Mouse (Mus musculus) forebrain, embryonic 14.5 days (tissue): ENCODE results near the gene Foxj2. TPM values are rescaled to one million over a fixed set of nuclear protein-coding genes. Genes with fewer than 3 reads are reported as not detected.
A peak's percentile ranks its signal among the peaks of the same experiment; 100 is the strongest.

Experiments used
- ATAC-seq: fragments of 200-750 bp; cut with Nextera tagmentation; 2 replicates; pipeline ENCODE4 v1.8.0; 2017; ENCODE audit warnings: mild to moderate bottlenecking, moderate library complexity
- DNase-seq: peaks from one replicate; pipeline ENCODE4 v3.0.0-alpha.2; 2015; ENCODE audit warnings: low spot score
- H3K27ac ChIP-seq: fragments of 300-500 bp; sonication (generic); 2 replicates; pipeline ENCODE4 v1.5.1; 2014; ENCODE audit warnings: low read depth, mild to moderate bottlenecking, control low read depth, low read length, moderate library complexity
- H3K27me3 ChIP-seq: fragments of 300-500 bp; sonication (generic); replicated peaks from 2 replicates; pipeline ENCODE4 v1.6.1; 2014; ENCODE audit warnings: low read length, control low read depth, mixed read lengths; ENCODE audit not compliant: control insufficient read depth, insufficient read depth
- H3K36me3 ChIP-seq: fragments of 300-500 bp; sonication (generic); 2 replicates; pipeline ENCODE4 v1.6.1; 2014; ENCODE audit warnings: low read length, control low read depth; ENCODE audit not compliant: control insufficient read depth, insufficient read depth
- H3K4me1 ChIP-seq: fragments of 300-500 bp; sonication (generic); 2 replicates; pipeline ENCODE4 v1.6.1; 2014; ENCODE audit warnings: antibody characterized with exemption, low read length, control low read depth; ENCODE audit not compliant: control insufficient read depth, insufficient read depth
- H3K4me2 ChIP-seq: fragments of 300-500 bp; sonication (generic); 2 replicates; pipeline ENCODE4 v1.6.1; 2014; ENCODE audit warnings: mild to moderate bottlenecking, control low read depth, low read length
- H3K4me3 ChIP-seq: fragments of 300-500 bp; sonication (generic); 2 replicates; pipeline ENCODE4 v1.5.1; 2014; ENCODE audit warnings: low read depth, low read length, control low read depth
- H3K9ac ChIP-seq: fragments of 300-500 bp; sonication (generic); 2 replicates; pipeline ENCODE4 v1.6.1; 2014; ENCODE audit warnings: mild to moderate bottlenecking, low read length, control low read depth, moderate library complexity
- H3K9me3 ChIP-seq: fragments of 300-500 bp; sonication (generic); replicated peaks from 2 replicates; pipeline ENCODE4 v1.6.1; 2016; ENCODE audit warnings: low read length, control low read depth, mixed read lengths; ENCODE audit not compliant: control insufficient read depth
- WGBS: fragments of 180-500 bp; shearing (Covaris S2); extraction: QIAGEN DNeasy Blood & Tissue Kit; methylation state at CpG from one replicate; pipeline ENCODE4 v1.1.7; 2014; 5-methylcytosine and 5-hydroxymethylcytosine counted together
- polyA plus RNA-seq: library from polyadenylated mRNA; unstranded; fragments of >200 nt; fragmentation: Nextera tagmentation; extraction: Ambion mirVana; gene quantifications from 2 replicates; pipeline ENCODE4 v1.2.1, GENCODE M21; 2014

Foxj2 gene
- polyA plus RNA-seq, 1 experiment from 2014 or later, result 4.9 TPM

DNA sequence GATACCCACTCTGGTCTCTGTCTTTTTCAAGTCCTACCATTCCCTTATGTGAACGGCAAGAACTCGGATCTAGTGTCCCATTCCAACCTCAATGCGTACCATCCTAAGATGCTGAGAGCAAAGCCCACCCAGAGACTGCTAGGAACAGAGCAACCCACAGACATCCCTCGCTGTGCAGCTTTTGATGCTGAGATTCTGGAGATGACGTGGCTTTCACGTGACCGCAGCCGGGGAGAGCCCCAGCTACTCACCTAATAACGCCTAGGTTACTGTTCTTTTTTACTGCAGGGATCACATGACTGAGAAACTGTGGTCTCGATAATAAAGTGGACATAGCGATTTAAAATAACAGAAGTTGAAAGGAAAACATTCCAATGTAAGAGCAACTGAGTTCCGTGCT is 34.8 kb downstream of the Foxj2 start:
- Histone ChIP-seq H3K9me3 (no peaks in the 10 kb centered on the region), H3K4me2 (no peak overlapping the region), H3K4me1 (no peaks in the 10 kb centered on the region), H3K9ac (no peak overlapping the region), H3K36me3 (no peaks in the 10 kb centered on the region), H3K27ac (no peak overlapping the region), H3K27me3 (no peaks in the 10 kb centered on the region), H3K4me3 (no peak overlapping the region)
- WGBS, result 87% methylated on average over 12 of the region's 12 CpGs
- ATAC-seq (no peak), DNase-seq (no peak)

DNA sequence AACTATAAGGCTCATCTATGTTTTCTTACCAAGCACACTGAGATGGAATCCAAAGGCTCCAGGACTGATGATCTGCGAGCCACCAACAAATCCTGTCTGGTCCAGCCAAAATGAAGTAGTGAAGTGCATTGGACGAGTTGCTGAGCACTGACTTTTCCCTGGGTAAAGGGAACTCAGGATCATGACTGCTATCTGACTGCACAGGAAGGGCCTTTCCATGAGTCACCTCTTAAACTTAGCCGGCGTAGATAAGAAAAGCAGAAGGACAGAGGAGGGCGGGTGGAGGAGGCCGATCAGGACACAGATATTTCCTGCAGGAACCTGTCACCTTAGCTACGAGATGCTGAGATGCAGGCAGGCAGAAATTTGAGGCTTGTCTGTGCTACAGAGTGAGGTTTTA is 36.2 kb downstream of the Foxj2 start, which contains the start of gene C3ar1:
Gene C3ar1 (minus strand): TSS at position 207 of the 400 bp plus-strand sequence.
- Histone ChIP-seq H3K4me2 (no peak within 1 kb of the TSS), H3K9ac (no peak within 1 kb of the TSS), H3K36me3 (no peaks in the 10 kb centered on the region), H3K27me3 (no peaks in the 10 kb centered on the region), H3K4me1 (no peaks in the 10 kb centered on the region), H3K27ac (no peak within 1 kb of the TSS), H3K4me3 (no peak within 1 kb of the TSS), H3K9me3 (no peaks in the 10 kb centered on the region)
- 86% methylated on average over 7 of the region's 7 CpGs for WGBS
- no peak for ATAC-seq
- no peak for DNase-seq

DNA sequence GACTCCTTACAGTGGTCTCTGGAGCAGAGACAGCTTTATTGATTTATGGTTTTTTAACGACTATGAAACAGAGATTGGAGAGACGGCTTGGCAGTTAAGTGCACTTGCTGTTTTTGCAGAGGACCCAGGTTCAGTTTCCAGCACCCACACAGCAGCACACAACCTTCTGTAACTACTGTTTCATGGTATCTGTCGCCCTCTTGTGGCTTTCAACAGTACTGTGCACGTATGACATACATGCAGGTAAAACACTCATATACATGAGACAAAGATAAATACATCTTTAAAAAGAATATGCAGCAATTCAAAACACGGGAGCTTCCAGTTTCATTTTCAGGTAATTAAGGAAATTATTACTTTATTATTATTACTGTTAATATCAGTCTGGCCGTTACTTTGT is 42.7 kb downstream of the Foxj2 start:
- H3K27me3 ChIP-seq, result no peaks in the 10 kb centered on the region
- H3K4me1 ChIP-seq, result no peaks in the 10 kb centered on the region
- peaks cover 9% of the 10 kb centered on the region; the same call in 1 of the 2 replicates for H3K9me3 ChIP-seq
- H3K36me3 ChIP-seq, result no peaks in the 10 kb centered on the region
- ATAC-seq (no peak), DNase-seq (no peak)
- no peak overlapping the region for H3K4me2 ChIP-seq
- no peak overlapping the region for H3K4me3 ChIP-seq
- WGBS, result 82% methylated on average over 6 of the region's 6 CpGs
- H3K27ac ChIP-seq, result no peak overlapping the region
- no peak overlapping the region for H3K9ac ChIP-seq

DNA sequence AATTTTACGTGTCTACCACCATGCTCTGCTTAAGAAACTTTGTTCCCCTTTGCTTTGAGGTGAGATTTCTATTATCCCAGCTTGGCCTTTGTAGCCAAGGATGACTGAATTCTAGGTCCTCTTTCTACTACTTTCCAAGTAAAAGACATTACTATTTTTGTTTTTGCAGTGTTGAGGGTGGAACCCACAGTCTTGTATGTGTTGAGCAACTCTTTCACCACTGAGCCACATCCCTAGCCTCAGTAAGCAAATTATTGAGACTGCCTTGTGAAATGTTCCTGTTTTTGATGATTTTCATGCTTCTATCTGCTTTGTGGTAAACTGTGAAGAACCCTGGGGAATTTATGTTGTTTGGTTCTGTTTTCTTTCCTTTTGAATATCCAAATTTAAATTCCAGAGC is 43.2 kb downstream of the Foxj2 start:
- no peak for DNase-seq

DNA sequence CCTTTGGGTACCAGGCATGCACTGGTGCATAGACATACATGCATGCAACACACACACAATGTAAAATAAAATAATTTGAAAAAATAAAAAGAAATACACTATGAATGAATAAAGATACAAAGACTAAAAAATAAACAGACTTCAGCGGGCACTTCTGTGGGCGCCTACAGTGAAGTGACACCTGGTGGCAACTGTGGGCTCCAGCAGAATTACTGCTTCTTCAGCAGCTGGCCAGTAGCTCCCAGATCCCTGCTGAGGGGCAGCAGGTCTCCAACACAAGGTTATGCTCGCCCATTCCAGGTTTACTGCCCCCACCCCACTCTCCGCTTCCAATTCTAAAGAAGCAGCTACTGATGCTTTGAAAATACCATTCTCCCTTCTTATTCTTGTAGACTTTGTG is 48.2 kb downstream of the Foxj2 start:
- H3K4me3 ChIP-seq, result no peak overlapping the region
- H3K4me1 ChIP-seq, result no peaks in the 10 kb centered on the region
- no peak overlapping the region for H3K27ac ChIP-seq
- H3K9me3 ChIP-seq, result no peaks in the 10 kb centered on the region
- no peaks in the 10 kb centered on the region for H3K27me3 ChIP-seq
- no peak for ATAC-seq
- no peaks in the 10 kb centered on the region for H3K36me3 ChIP-seq
- no peak overlapping the region for H3K9ac ChIP-seq
- DNase-seq, result peak; percentile 8
- H3K4me2 ChIP-seq, result no peak overlapping the region
- 67% methylated on average over 4 of the region's 4 CpGs for WGBS

More for the DNA sequence above, 43.2 kb downstream of the Foxj2 start:
- no peak for ATAC-seq
- 76% methylated on average over 1 of the region's 1 CpGs for WGBS
- H3K4me2 ChIP-seq, result no peak overlapping the region
- no peaks in the 10 kb centered on the region for H3K27me3 ChIP-seq
- H3K36me3 ChIP-seq, result no peaks in the 10 kb centered on the region
- no peak overlapping the region for H3K9ac ChIP-seq
- no peak overlapping the region for H3K27ac ChIP-seq
- peaks cover 9% of the 10 kb centered on the region; the same call in 1 of the 2 replicates for H3K9me3 ChIP-seq
- no peaks in the 10 kb centered on the region for H3K4me1 ChIP-seq
- no peak overlapping the region for H3K4me3 ChIP-seq

DNA sequence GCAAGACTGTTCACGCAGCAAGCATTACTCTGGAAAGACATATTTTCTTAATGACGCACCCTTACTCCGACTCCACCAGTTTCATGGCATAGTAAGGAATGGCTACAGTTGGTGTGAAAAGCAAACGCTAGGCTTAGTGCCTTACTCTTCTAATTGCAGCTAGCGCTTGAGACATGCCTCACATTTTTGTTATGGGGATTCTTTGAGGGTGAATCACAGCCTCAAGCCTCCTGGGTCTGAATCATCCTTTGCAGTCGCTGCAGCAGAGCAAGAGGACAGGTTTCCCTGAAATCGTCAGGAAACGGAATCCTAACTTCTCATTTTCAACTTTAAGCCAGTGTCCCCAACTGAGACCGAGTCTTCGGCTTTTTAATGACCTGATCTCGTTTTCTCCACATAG is 50.1 kb downstream of the Foxj2 start:
- 84% methylated on average over 11 of the region's 11 CpGs for WGBS
- Histone ChIP-seq H3K4me3 (no peak overlapping the region), H3K4me2 (no peak overlapping the region), H3K27me3 (no peaks in the 10 kb centered on the region), H3K4me1 (no peaks in the 10 kb centered on the region), H3K36me3 (no peaks in the 10 kb centered on the region), H3K9me3 (no peaks in the 10 kb centered on the region), H3K27ac (no peak overlapping the region), H3K9ac (no peak overlapping the region)
- DNase-seq (no peak), ATAC-seq (no peak)

DNA sequence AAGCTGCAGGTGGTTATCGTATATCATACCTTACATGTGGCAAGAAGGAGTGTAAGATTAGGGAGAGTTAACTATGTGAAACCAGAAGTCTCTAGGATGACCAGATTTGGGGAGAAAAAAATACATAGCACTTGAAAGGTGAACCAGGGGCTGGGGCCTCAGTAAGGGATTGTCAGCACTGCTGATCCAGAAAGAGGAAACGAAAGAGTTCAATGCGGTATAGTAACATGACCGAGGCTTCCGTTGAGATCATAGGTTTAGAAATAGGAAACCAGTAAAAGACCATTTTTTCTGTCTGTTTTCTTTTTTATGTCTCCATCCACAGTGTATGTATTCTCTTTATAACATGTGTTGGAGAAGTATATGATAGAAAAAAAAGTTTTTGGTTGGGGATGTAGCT is 53.1 kb downstream of the Foxj2 start:
- 98% methylated on average over 5 of the region's 5 CpGs for WGBS
- H3K4me2 ChIP-seq, result no peak overlapping the region
- no peak overlapping the region for H3K4me3 ChIP-seq
- DNase-seq, result no peak
- no peak for ATAC-seq
- no peaks in the 10 kb centered on the region for H3K9me3 ChIP-seq
- H3K4me1 ChIP-seq, result peaks cover 5% of the 10 kb centered on the region; the same call in 1 of the 2 replicates
- no peaks in the 10 kb centered on the region for H3K27me3 ChIP-seq
- H3K9ac ChIP-seq, result no peak overlapping the region
- no peak overlapping the region for H3K27ac ChIP-seq
- peaks cover 7% of the 10 kb centered on the region for H3K36me3 ChIP-seq

DNA sequence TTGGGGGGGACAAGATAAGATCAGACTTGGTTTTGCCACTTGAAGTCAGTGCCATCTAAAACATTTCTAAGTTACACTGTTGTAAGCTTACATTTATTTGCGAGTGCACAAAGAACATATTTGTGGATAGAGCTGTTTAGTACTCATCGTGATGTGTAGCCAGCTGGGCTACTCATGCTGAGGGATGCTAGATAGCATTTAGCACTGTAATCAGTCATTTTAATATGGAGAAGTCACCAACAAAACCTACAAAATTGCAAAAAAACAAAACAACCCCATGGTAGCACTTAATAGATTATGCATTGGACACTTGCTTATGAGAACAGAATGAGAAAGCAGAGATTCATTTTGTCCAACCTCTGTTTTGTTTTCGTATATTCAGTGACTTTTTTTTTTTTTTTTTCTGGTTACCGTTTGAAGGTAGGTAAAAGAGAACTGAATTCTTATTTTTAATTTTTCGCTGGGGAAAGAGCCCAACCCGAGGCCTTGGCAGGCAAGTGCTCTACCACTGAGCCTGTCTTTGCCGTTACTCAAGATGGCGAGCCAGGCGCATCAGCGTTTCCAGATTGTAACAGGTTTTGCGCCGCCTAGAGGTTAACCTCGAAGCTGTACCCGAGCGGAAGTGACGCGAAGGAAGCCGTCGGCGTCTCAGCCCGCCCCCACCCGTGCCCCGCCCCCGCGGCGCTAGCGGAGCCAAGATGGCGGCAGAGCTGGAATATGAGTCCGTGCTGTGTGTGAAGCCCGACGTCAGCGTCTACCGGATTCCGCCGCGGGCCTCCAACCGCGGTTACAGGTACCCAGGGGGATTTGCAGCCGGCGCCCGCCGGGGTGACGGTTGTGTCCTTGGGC is 54.4 kb downstream of the Foxj2 start, which contains the start of gene Necap1:
Gene Necap1 (plus strand): TSS at position 604 of the 849 bp plus-strand sequence.
- Histone ChIP-seq H3K27ac (peak within 1 kb of the TSS; percentile 86), H3K9me3 (no peaks in the 10 kb centered on the region), H3K4me1 (peaks cover 5% of the 10 kb centered on the region; the same call in 1 of the 2 replicates), H3K4me2 (peak within 1 kb of the TSS; percentile 61), H3K36me3 (peaks cover 18% of the 10 kb centered on the region), H3K27me3 (no peaks in the 10 kb centered on the region), H3K4me3 (peak within 1 kb of the TSS; percentile 82), H3K9ac (peak within 1 kb of the TSS; percentile 84)
- 7% methylated on average over 43 of the region's 43 CpGs for WGBS
- peak; percentile 98 for DNase-seq
- ATAC-seq, result peak; percentile 99
